9 mouse cellular contexts compared by ENCODE assay signal in the genomic region with DNA sequence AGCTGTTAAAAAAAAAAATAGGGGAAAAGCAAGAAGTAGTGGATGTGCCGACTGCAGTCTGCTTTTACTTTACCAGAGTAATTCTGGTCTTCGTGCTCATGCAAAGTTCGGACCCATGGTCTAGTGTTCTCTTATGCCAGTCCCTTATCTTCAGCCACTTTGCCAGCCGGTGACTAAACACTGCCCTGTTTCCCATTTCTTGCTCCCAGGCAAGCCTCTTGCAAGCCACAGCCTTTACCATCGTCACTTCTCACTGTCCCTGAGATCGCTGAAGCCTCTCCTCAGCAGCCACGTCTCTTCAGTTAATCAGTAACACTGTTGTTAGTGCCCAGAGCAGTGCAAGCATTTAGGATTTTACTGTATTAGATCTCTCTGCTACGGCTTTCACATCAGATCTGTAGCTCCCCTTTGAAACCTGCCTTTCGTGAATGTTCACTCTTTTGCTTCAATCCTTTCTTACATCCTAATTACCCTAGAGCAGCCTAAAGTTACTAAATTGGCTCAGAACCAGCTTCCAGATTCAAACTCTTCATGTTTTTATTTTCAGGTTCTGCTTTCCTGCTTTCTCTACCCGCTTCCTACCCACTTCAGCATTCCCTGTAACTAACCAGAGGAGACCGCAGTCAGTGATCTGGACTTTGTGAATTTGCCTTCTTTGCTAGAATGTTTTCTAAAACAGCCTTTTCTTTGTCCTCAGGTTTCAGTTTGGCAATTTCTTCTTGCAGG.
DNase-seq lines count a peak whose midpoint lies in the region; ATAC-seq and TF ChIP-seq lines count a peak whose summit lies in the region.
"Had no signal": no experiment of that assay in that cellular context is flagged by ENCODE, and none has a peak within 500 bp of the region (broad histone marks: within the 10 kb centered on the region; RNA-seq: fewer than 3 reads in every experiment).

No protein-coding gene starts in this region.

- H3K27ac ChIP-seq in forebrain, embryonic 13.5 days: no peak overlapping the region
- no peak overlapping the region for H3K27ac ChIP-seq in forebrain, postnatal 0 days (ENCODE audit: low read depth, low read length)
- no peak overlapping the region for H3K27ac ChIP-seq in midbrain, embryonic 15.5 days
- H3K27ac ChIP-seq: limb, embryonic 12.5 days had no signal

- H3K4me2 ChIP-seq in forebrain, embryonic 13.5 days: peak overlapping the region; percentile 1; the same call in 1 of the 2 replicates
- no peak overlapping the region for H3K4me2 ChIP-seq in forebrain, postnatal 0 days (ENCODE audit: low read depth)
- H3K4me2 ChIP-seq in midbrain, embryonic 15.5 days: no peak overlapping the region
- H3K4me2 ChIP-seq: limb, embryonic 12.5 days had no signal

- H3K9ac ChIP-seq in forebrain, embryonic 13.5 days: no peak overlapping the region
- H3K9ac ChIP-seq in forebrain, postnatal 0 days: no peak overlapping the region
- H3K9ac ChIP-seq in midbrain, embryonic 15.5 days: no peak overlapping the region
- H3K9ac ChIP-seq: limb, embryonic 12.5 days had no signal

- H3K27me3 ChIP-seq in forebrain, embryonic 13.5 days: no peaks in the 10 kb centered on the region
- H3K27me3 ChIP-seq in forebrain, postnatal 0 days (ENCODE audit: insufficient read depth, low read length): no peaks in the 10 kb centered on the region
- H3K27me3 ChIP-seq in megakaryocyte, embryonic 14.5 days (replicated peaks): no peaks in the 10 kb centered on the region
- H3K27me3 ChIP-seq in midbrain, embryonic 15.5 days (replicated peaks): no peaks in the 10 kb centered on the region
- H3K27me3 ChIP-seq: limb, embryonic 12.5 days had no signal

- DNase-seq in forebrain, postnatal 0 days: no peak
- peak; percentile 18 to 24 for DNase-seq in kidney, adult 8-10 months
- DNase-seq in right cerebral cortex, postnatal 10 days (ENCODE audit: low spot score in 2 of 2): no peak
- no peak for DNase-seq in cerebellum, postnatal 25 days

- H3K9me3 ChIP-seq in forebrain, embryonic 13.5 days (replicated peaks): no peaks in the 10 kb centered on the region
- H3K9me3 ChIP-seq in forebrain, postnatal 0 days (ENCODE audit: low read length): no peaks in the 10 kb centered on the region
- no peaks in the 10 kb centered on the region for H3K9me3 ChIP-seq in megakaryocyte, embryonic 14.5 days
- no peaks in the 10 kb centered on the region for H3K9me3 ChIP-seq in midbrain, embryonic 15.5 days
- H3K9me3 ChIP-seq: limb, embryonic 12.5 days had no signal

- ATAC-seq in forebrain, embryonic 13.5 days: no peak
- no peak for ATAC-seq in forebrain, postnatal 0 days
- no peak for ATAC-seq in megakaryocyte, adult 5-6 weeks (ENCODE audit: poor library complexity, severe bottlenecking)
- ATAC-seq in midbrain, embryonic 15.5 days (replicated peaks): 0 out of 2 replicates have a peak, but pooled peaks have one; percentile 17

- no peaks in the 10 kb centered on the region for H3K36me3 ChIP-seq in forebrain, embryonic 13.5 days (ENCODE audit: poor library complexity, severe bottlenecking)
- H3K36me3 ChIP-seq in forebrain, postnatal 0 days (ENCODE audit: insufficient read depth): no peaks in the 10 kb centered on the region
- H3K36me3 ChIP-seq in megakaryocyte, embryonic 14.5 days (replicated peaks; ENCODE audit: low read length): no peaks in the 10 kb centered on the region
- H3K36me3 ChIP-seq in midbrain, embryonic 15.5 days (replicated peaks): no peaks in the 10 kb centered on the region
- H3K36me3 ChIP-seq: limb, embryonic 12.5 days had no signal

- no peak for TF ChIP-seq CTCF in forebrain, postnatal 0 days (IDR thresholded peaks at IDR 0.05; ENCODE audit: low read depth)

- H3K4me3 ChIP-seq in forebrain, embryonic 13.5 days: no peak overlapping the region
- no peak overlapping the region for H3K4me3 ChIP-seq in forebrain, postnatal 0 days (ENCODE audit: low read depth, low read length)
- peak overlapping the region; percentile 29 for H3K4me3 ChIP-seq in megakaryocyte, embryonic 14.5 days (replicated peaks)
- H3K4me3 ChIP-seq in midbrain, embryonic 15.5 days: no peak overlapping the region
- H3K4me3 ChIP-seq: limb, embryonic 12.5 days had no signal

- WGBS in forebrain, embryonic 13.5 days: 51% methylated on average over 11 of the region's 11 CpGs
- whole genome bisulfite sequencing in forebrain, postnatal 0 days: 44% methylated on average over 11 of the region's 11 CpGs
- 51% methylated on average over 11 of the region's 11 CpGs for WGBS in midbrain, embryonic 15.5 days

- H3K4me1 ChIP-seq in forebrain, embryonic 13.5 days: peaks cover 23% of the 10 kb centered on the region
- H3K4me1 ChIP-seq in forebrain, postnatal 0 days (ENCODE audit: insufficient read depth): 0 out of 2 replicates have a peak, but pooled peaks cover 8% of the 10 kb centered on the region
- H3K4me1 ChIP-seq in megakaryocyte, embryonic 14.5 days: peaks cover 29% of the 10 kb centered on the region
- peaks cover 17% of the 10 kb centered on the region for H3K4me1 ChIP-seq in midbrain, embryonic 15.5 days
- H3K4me1 ChIP-seq: limb, embryonic 12.5 days had no signal

Comparison
In these comparisons a context has a peak if more than half of its experiments do, and no peak if none do; other contexts are left out.
1. DNase-seq: peak in kidney, adult 8-10 months (2 of 2); none in forebrain, postnatal 0 days (single experiment), right cerebral cortex, postnatal 10 days (0 of 2) and cerebellum, postnatal 25 days (0 of 2).